Mouse (Mus musculus): ENCODE results near the gene Cpeb4. TPM values are rescaled to one million over a fixed set of nuclear protein-coding genes. Genes with fewer than 3 reads are reported as not detected.

Cpeb4 gene
- polyA plus RNA-seq, 1 experiment from 2014 or later, result 17.3 TPM

Other genes with a start within 250 kb of the Cpeb4 start
- gene Bod1, start 200.3 kb upstream of the Cpeb4 start, polyA plus RNA-seq (2015; fragmentation: Nextera tagmentation; extraction: Ambion mirVana), result 138 and 148 TPM in 2 replicates
- gene 4930524B15Rik, start 93.4 kb downstream of the Cpeb4 start, polyA plus RNA-seq (2015; fragmentation: Nextera tagmentation; extraction: Ambion mirVana), result 0.19 and 0.32 TPM in 2 replicates
- gene Nsg2, start 128.3 kb downstream of the Cpeb4 start, polyA plus RNA-seq (2015; fragmentation: Nextera tagmentation; extraction: Ambion mirVana), result 653 and 655 TPM in 2 replicates